ENCODE assay signal across 13 mouse cellular contexts in genomic region chr4:132569115-132569514, GRCm38 (mm10). TPM values are rescaled to one million over a fixed set of nuclear protein-coding genes. Genes with fewer than 3 reads are reported as not detected.
DNase-seq lines count a peak whose midpoint lies in the region; TF ChIP-seq lines count a peak whose summit lies in the region.
"Had no signal": no experiment of that assay in that cellular context is flagged by ENCODE, and none has a peak within 500 bp of the region (broad histone marks: within the 10 kb centered on the region; RNA-seq: fewer than 3 reads in every experiment).

No protein-coding gene starts in this region.

- H3K36me3 ChIP-seq in kidney, adult 2 months (ENCODE audit: control insufficient read depth, insufficient read depth, low read length): no peaks in the 10 kb centered on the region
- no peaks in the 10 kb centered on the region for H3K36me3 ChIP-seq in thymus, adult 2 months (ENCODE audit: control insufficient read depth, insufficient read depth, low read length)
- H3K36me3 ChIP-seq: heart, embryonic 10.5 days; midbrain, embryonic 12.5 days; neural tube, embryonic 13.5 days had no signal

- no peak for DNase-seq in kidney, adult 2 months
- DNase-seq in kidney, adult 9 months: no peak
- DNase-seq in thymus, adult 2 months: no peak
- DNase-seq in thymus, postnatal 36 days: no peak
- peak; percentile 78 for DNase-seq in ZHBTc4 (ENCODE audit: low read depth, low spot score)
- no peak for DNase-seq in urinary bladder, postnatal 14 days (ENCODE audit: low spot score)
- DNase-seq in adrenal gland, postnatal 4 days (ENCODE audit: low spot score in 2 of 2): no peak
- DNase-seq: lung, adult 2 months; right cerebral cortex, postnatal 14 days had no signal

- TF ChIP-seq POLR2A in kidney, adult 2 months (IDR thresholded peaks at IDR 0.05; ENCODE audit: low read depth, low read length): no peak
- TF ChIP-seq POLR2A in thymus, adult 2 months (IDR thresholded peaks at IDR 0.05; ENCODE audit: control insufficient read depth, extremely low read depth, insufficient read depth, low read length, poor library complexity): no peak

- TF ChIP-seq CTCF in kidney, adult 2 months (conservative IDR thresholded peaks at IDR 0.05; ENCODE audit: insufficient read depth, insufficient read length, low read depth, low read length): 0 out of 2 replicates have a peak, but pooled peaks have one; percentile 7
- TF ChIP-seq CTCF in thymus, adult 2 months (IDR thresholded peaks at IDR 0.05; ENCODE audit: borderline replicate concordance, control insufficient read depth, extremely low read depth, insufficient read depth, low read length, poor library complexity): peak; percentile 56; the same call in 1 of the 2 replicates

- no peaks in the 10 kb centered on the region for H3K27me3 ChIP-seq in kidney, adult 2 months (replicated peaks; ENCODE audit: control insufficient read depth, insufficient read depth, low read length)
- no peaks in the 10 kb centered on the region for H3K27me3 ChIP-seq in thymus, adult 2 months (ENCODE audit: control insufficient read depth, insufficient read depth, low read length)
- H3K27me3 ChIP-seq: midbrain, embryonic 12.5 days; neural tube, embryonic 13.5 days had no signal

- WGBS in kidney, adult 2 months: 94% methylated on average over 5 of the region's 5 CpGs
- WGBS in thymus, adult 2 months: 99% methylated on average over 5 of the region's 5 CpGs

- no peaks in the 10 kb centered on the region for H3K4me1 ChIP-seq in kidney, adult 2 months (ENCODE audit: control insufficient read depth, insufficient read depth, low read length)
- H3K4me1 ChIP-seq in thymus, adult 2 months (replicated peaks; ENCODE audit: control insufficient read depth, insufficient read depth, low read length): no peaks in the 10 kb centered on the region
- H3K4me1 ChIP-seq: midbrain, embryonic 12.5 days; neural tube, embryonic 13.5 days had no signal

- no peak overlapping the region for H3K27ac ChIP-seq in kidney, adult 2 months (ENCODE audit: insufficient read depth, low read depth, low read length)
- no peak overlapping the region for H3K27ac ChIP-seq in thymus, adult 2 months (ENCODE audit: control insufficient read depth, insufficient read depth, low read length)
- H3K27ac ChIP-seq: heart, embryonic 10.5 days; hindbrain, embryonic 14.5 days; midbrain, embryonic 12.5 days; neural tube, embryonic 13.5 days had no signal

- no peak overlapping the region for H3K4me3 ChIP-seq in kidney, adult 2 months (ENCODE audit: insufficient read depth, low read depth, low read length)
- no peak overlapping the region for H3K4me3 ChIP-seq in thymus, adult 2 months (ENCODE audit: control insufficient read depth, insufficient read depth, low read length)
- H3K4me3 ChIP-seq: heart, embryonic 10.5 days; midbrain, embryonic 12.5 days; neural tube, embryonic 13.5 days had no signal

RNA-seq across cellular contexts. Expression of gene Ptafr, which starts 5.2 kb away (rescaled TPM):
- polyA plus RNA-seq in kidney, adult 2 months (2012; rRNA removed): 1.4 and 2.2 TPM in 2 replicates
- polyA plus RNA-seq in thymus, adult 2 months (2012; rRNA removed): 7.1 and 8.5 TPM in 2 replicates
- total RNA-seq in adrenal gland, postnatal 4 days (2021): 1 to 10 TPM; 2.1 to 2.4 TPM

RNA-seq across cellular contexts. Expression of gene Dnajc8, which starts 33.8 kb away (rescaled TPM):
- polyA plus RNA-seq in kidney, adult 2 months (2012; rRNA removed): 22.2 and 32.2 TPM in 2 replicates
- polyA plus RNA-seq in thymus, adult 2 months (2012; rRNA removed): 45.6 and 46.4 TPM in 2 replicates
- 100 to 1,000 TPM; 110 to 116 TPM for total RNA-seq in adrenal gland, postnatal 4 days (2021)

RNA-seq across cellular contexts. Expression of gene Atpif1, which starts 35.7 kb away (rescaled TPM):
- 346 and 485 TPM in 2 replicates for polyA plus RNA-seq in kidney, adult 2 months (2012; rRNA removed)
- polyA plus RNA-seq in thymus, adult 2 months (2012; rRNA removed): 102 and 109 TPM in 2 replicates
- 100 to 1,000 TPM; 533 to 549 TPM for total RNA-seq in adrenal gland, postnatal 4 days (2021)

RNA-seq across cellular contexts. Expression of gene Sesn2, which starts 58.8 kb away (rescaled TPM):
- polyA plus RNA-seq in kidney, adult 2 months (2012; rRNA removed): 26.7 and 29.4 TPM in 2 replicates
- 12.8 and 13.2 TPM in 2 replicates for polyA plus RNA-seq in thymus, adult 2 months (2012; rRNA removed)
- total RNA-seq in adrenal gland, postnatal 4 days (2021): 10 to 100 TPM; 12.5 to 14.3 TPM
